ENCODE assay signal across 19 mouse cellular contexts in genomic region chr2:78480036-78480435, GRCm38 (mm10).
DNase-seq lines count a peak whose midpoint lies in the region; ATAC-seq lines count a peak whose summit lies in the region.
"Had no signal": no experiment of that assay in that cellular context is flagged by ENCODE, and none has a peak within 500 bp of the region (broad histone marks: within the 10 kb centered on the region; RNA-seq: fewer than 3 reads in every experiment).

No protein-coding gene starts in this region.

- no peaks in the 10 kb centered on the region for H3K4me1 ChIP-seq in embryonic facial prominence, embryonic 14.5 days (ENCODE audit: control insufficient read depth, insufficient read depth, low read length)
- H3K4me1 ChIP-seq in heart, embryonic 11.5 days (ENCODE audit: control insufficient read depth, insufficient read depth, low read length) = no peaks in the 10 kb centered on the region
- H3K4me1 ChIP-seq: forebrain, embryonic 12.5 days; liver, embryonic 12.5 days had no signal

- no peak overlapping the region for H3K27ac ChIP-seq in embryonic facial prominence, embryonic 14.5 days (replicated peaks; ENCODE audit: low read depth, low read length)
- no peak overlapping the region for H3K27ac ChIP-seq in heart, embryonic 11.5 days (ENCODE audit: low read depth, low read length)
- H3K27ac ChIP-seq: forebrain, embryonic 12.5 days; liver, embryonic 12.5 days; macrophage had no signal

- H3K9me3 ChIP-seq in embryonic facial prominence, embryonic 14.5 days (ENCODE audit: control insufficient read depth, low read length) = no peaks in the 10 kb centered on the region
- H3K9me3 ChIP-seq in heart, embryonic 11.5 days (replicated peaks; ENCODE audit: control insufficient read depth, low read length) = no peaks in the 10 kb centered on the region
- H3K9me3 ChIP-seq: forebrain, embryonic 12.5 days; liver, embryonic 12.5 days had no signal

- ATAC-seq in embryonic facial prominence, embryonic 14.5 days (ENCODE audit: low read depth) = no peak
- no peak for ATAC-seq in heart, embryonic 11.5 days (replicated peaks; ENCODE audit: insufficient number of reproducible peaks, low FRiP score, low TSS enrichment)
- ATAC-seq: liver, embryonic 12.5 days; midbrain, embryonic 16.5 days had no signal

- DNase-seq in layer of hippocampus, adult 11-12 months (ENCODE audit: low spot score) = peak; percentile 37
- no peak for DNase-seq in layer of hippocampus, postnatal 25 days (ENCODE audit: extremely low spot score in 1 of 2, low spot score in 1 of 2)
- DNase-seq in right cerebral cortex, adult 18-20 months = peak; percentile 35
- no peak for DNase-seq in right cerebral cortex, postnatal 10 days (ENCODE audit: low spot score in 2 of 2)
- DNase-seq in embryonic facial prominence, embryonic 14.5 days (ENCODE audit: low spot score) = peak; percentile 42
- peak; percentile 20 to 33 for DNase-seq in layer of hippocampus, postnatal 36 days
- no peak for DNase-seq in cerebellum, postnatal 14 days
- DNase-seq: adrenal gland, postnatal 36 days; cerebellum, postnatal 10 days; heart, adult 11 months; heart, postnatal 4 days; kidney, adult 9 months; kidney, postnatal 36 days; lung, embryonic 14.5 days had no signal

- H3K27me3 ChIP-seq in embryonic facial prominence, embryonic 14.5 days (replicated peaks; ENCODE audit: control insufficient read depth, insufficient read depth, low read length) = no peaks in the 10 kb centered on the region
- no peaks in the 10 kb centered on the region for H3K27me3 ChIP-seq in heart, embryonic 11.5 days (ENCODE audit: control insufficient read depth, insufficient read depth, low read length)
- H3K27me3 ChIP-seq: forebrain, embryonic 12.5 days; liver, embryonic 12.5 days had no signal

- WGBS in embryonic facial prominence, embryonic 14.5 days = 57% methylated on average over 4 of the region's 4 CpGs
- WGBS in heart, embryonic 11.5 days (ENCODE audit: insufficient replicate concordance) = 71% methylated on average over 4 of the region's 4 CpGs

- H3K9ac ChIP-seq in embryonic facial prominence, embryonic 14.5 days (ENCODE audit: low read depth, low read length) = no peak overlapping the region
- H3K9ac ChIP-seq in heart, embryonic 11.5 days (ENCODE audit: low read depth, low read length) = no peak overlapping the region
- H3K9ac ChIP-seq: forebrain, embryonic 12.5 days; liver, embryonic 12.5 days; lung, embryonic 14.5 days had no signal

- no peak overlapping the region for H3K4me3 ChIP-seq in embryonic facial prominence, embryonic 14.5 days (ENCODE audit: low read depth, low read length)
- H3K4me3 ChIP-seq in heart, embryonic 11.5 days (ENCODE audit: low read depth, low read length) = no peak overlapping the region
- H3K4me3 ChIP-seq: forebrain, embryonic 12.5 days; liver, embryonic 12.5 days had no signal

- no peak overlapping the region for H3K4me2 ChIP-seq in embryonic facial prominence, embryonic 14.5 days (ENCODE audit: low read depth, low read length)
- H3K4me2 ChIP-seq in heart, embryonic 11.5 days = no peak overlapping the region
- H3K4me2 ChIP-seq: forebrain, embryonic 12.5 days; liver, embryonic 12.5 days; lung, embryonic 14.5 days had no signal

- no peaks in the 10 kb centered on the region for H3K36me3 ChIP-seq in embryonic facial prominence, embryonic 14.5 days (ENCODE audit: control insufficient read depth, insufficient read depth, low read length)
- no peaks in the 10 kb centered on the region for H3K36me3 ChIP-seq in heart, embryonic 11.5 days (ENCODE audit: control insufficient read depth, insufficient read depth, low read length)
- H3K36me3 ChIP-seq: forebrain, embryonic 12.5 days; liver, embryonic 12.5 days had no signal

Comparison
In these comparisons a context has a peak if more than half of its experiments do, and no peak if none do; other contexts are left out.
1. DNase-seq: peak in layer of hippocampus, adult 11-12 months (single experiment), right cerebral cortex, adult 18-20 months (single experiment), embryonic facial prominence, embryonic 14.5 days (single experiment) and layer of hippocampus, postnatal 36 days (2 of 2); none in layer of hippocampus, postnatal 25 days (0 of 2), right cerebral cortex, postnatal 10 days (0 of 2) and cerebellum, postnatal 14 days (0 of 2).